Mouse (Mus musculus) heart, embryonic 14.5 days (tissue): ENCODE results near the gene Hhat. TPM values are rescaled to one million over a fixed set of nuclear protein-coding genes. Genes with fewer than 3 reads are reported as not detected.

Experiments used
- ATAC-seq: fragments of 200-750 bp; cut with Nextera tagmentation; 2 replicates; pipeline ENCODE4 v1.8.0; 2017; ENCODE audit warnings: low read depth, moderate TSS enrichment; ENCODE audit not compliant: insufficient number of reproducible peaks, insufficient read depth, low FRiP score
- H3K27ac ChIP-seq, 2 experiments: fragments of 200-500 bp in 1 of 2; fragments of 300-500 bp in 1 of 2; sonication (generic) in 1 of 2; replicated peaks in 1 of 2; 2 replicates each; pipeline ENCODE4 v1.5.1; 2012 to 2014; ENCODE audit warnings: low read depth in 2 of 2, low read length in 2 of 2, control low read depth in 1 of 2, mild to moderate bottlenecking in 1 of 2, mixed read lengths in 1 of 2; ENCODE audit not compliant: control insufficient read depth in 1 of 2, insufficient read depth in 1 of 2
- H3K27me3 ChIP-seq: fragments of 300-500 bp; sonication (generic); 2 replicates; pipeline ENCODE4 v1.6.1; 2014; ENCODE audit warnings: mild to moderate bottlenecking, low read length, control low read depth; ENCODE audit not compliant: control insufficient read depth, insufficient read depth
- H3K36me3 ChIP-seq: fragments of 300-500 bp; sonication (generic); 2 replicates; pipeline ENCODE4 v1.6.1; 2014; ENCODE audit warnings: mild to moderate bottlenecking, control low read depth, low read length, mixed read lengths; ENCODE audit not compliant: control insufficient read depth, insufficient read depth
- H3K4me1 ChIP-seq, 2 experiments: fragments of 200-500 bp in 1 of 2; fragments of 300-500 bp in 1 of 2; sonication (generic) in 1 of 2; 2 replicates each; pipeline ENCODE4 v1.6.1; 2012 to 2014; ENCODE audit warnings: low read length in 2 of 2, control low read depth in 1 of 2, mixed read lengths in 1 of 2; ENCODE audit not compliant: control insufficient read depth in 2 of 2, insufficient read depth in 2 of 2
- H3K4me2 ChIP-seq: fragments of 300-500 bp; sonication (generic); 2 replicates; pipeline ENCODE4 v1.6.1; 2014; ENCODE audit warnings: mild to moderate bottlenecking, low read length
- H3K4me3 ChIP-seq, 2 experiments: fragments of 200-500 bp in 1 of 2; fragments of 300-500 bp in 1 of 2; sonication (generic) in 1 of 2; 2 replicates each; pipeline ENCODE4 v1.5.1; 2012 to 2014; ENCODE audit warnings: low read length in 2 of 2, mild to moderate bottlenecking in 2 of 2, control low read depth in 1 of 2, low read depth in 1 of 2, moderate library complexity in 1 of 2; ENCODE audit not compliant: control insufficient read depth in 1 of 2, insufficient read depth in 1 of 2
- H3K9ac ChIP-seq: fragments of 300-500 bp; sonication (generic); 2 replicates; pipeline ENCODE4 v1.6.1; 2014; ENCODE audit warnings: mild to moderate bottlenecking, low read length
- H3K9me3 ChIP-seq: fragments of 300-500 bp; sonication (generic); 2 replicates; pipeline ENCODE4 v1.6.1; 2016; ENCODE audit warnings: low read length, control low read depth; ENCODE audit not compliant: control insufficient read depth
- WGBS: fragments of 180-500 bp; shearing (Covaris S2); extraction: QIAGEN DNeasy Blood & Tissue Kit; methylation state at CpG from one replicate; pipeline ENCODE4 v1.1.7; 2014; 5-methylcytosine and 5-hydroxymethylcytosine counted together
- polyA plus RNA-seq: library from polyadenylated mRNA; unstranded; fragments of >200 nt; fragmentation: Nextera tagmentation; extraction: Ambion mirVana; gene quantifications from 2 replicates; pipeline ENCODE4 v1.2.1, GENCODE M21; 2014

Hhat gene
- polyA plus RNA-seq, 1 experiment from 2014 or later: 6.8 TPM

DNA sequence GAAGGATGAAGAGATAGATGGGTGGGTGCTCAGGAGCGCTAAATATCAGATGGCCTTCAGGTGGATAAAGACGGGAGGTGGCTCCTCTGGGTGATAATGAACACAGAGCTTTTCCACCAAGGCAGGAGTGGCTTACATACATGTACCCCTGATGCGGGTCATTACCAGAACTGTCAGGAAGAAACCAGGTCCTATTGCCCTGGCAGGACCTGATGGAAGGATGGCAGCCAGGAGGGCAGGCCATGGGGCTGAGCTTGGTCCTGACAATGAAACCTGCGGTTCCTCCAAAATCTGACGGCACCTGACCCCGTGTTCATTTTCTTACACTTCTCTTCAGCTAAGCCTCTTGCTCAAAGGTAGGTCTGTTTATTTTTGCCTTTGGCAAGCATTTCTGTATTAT, 24.8 kb downstream of the Hhat start:
- H3K27me3 ChIP-seq: no peaks in the 10 kb centered on the region
- ATAC-seq: no peak
- WGBS: 75% methylated on average over 6 of the region's 6 CpGs

GRCm38 (mm10) chr1:192745240-192746101, 25.6 kb downstream of the Hhat start:
- no peak overlapping the region for H3K4me2 ChIP-seq
- H3K9ac ChIP-seq: no peak overlapping the region
- H3K36me3 ChIP-seq: no peaks in the 10 kb centered on the region
- WGBS: 12% methylated on average over 16 of the region's 16 CpGs
- no peaks in the 10 kb centered on the region for H3K9me3 ChIP-seq
- peaks cover 0 to 11% of the 10 kb centered on the region in 2 experiments; a peak in 3 of 4 replicates for H3K4me1 ChIP-seq
- no peaks in the 10 kb centered on the region for H3K27me3 ChIP-seq
- no peak overlapping the region for H3K4me3 ChIP-seq
- no peak overlapping the region for H3K27ac ChIP-seq
- ATAC-seq: no peak

More for the DNA sequence above, 24.8 kb downstream of the Hhat start:
- Histone ChIP-seq H3K4me1 (peaks cover 0 to 11% of the 10 kb centered on the region in 2 experiments; a peak in 3 of 4 replicates), H3K9me3 (no peaks in the 10 kb centered on the region), H3K4me3 (no peak overlapping the region), H3K36me3 (no peaks in the 10 kb centered on the region), H3K4me2 (no peak overlapping the region), H3K27ac (no peak overlapping the region), H3K9ac (no peak overlapping the region)

- no peak overlapping the region for H3K4me2 ChIP-seq
- WGBS: 71% methylated on average over 3 of the region's 3 CpGs
- ATAC-seq: no peak
- peaks cover 4% of the 10 kb centered on the region; the same call in 1 of the 2 replicates for H3K36me3 ChIP-seq
- H3K27ac ChIP-seq: no peak overlapping the region
- peaks cover 0 to 8% of the 10 kb centered on the region in 2 experiments; a peak in 3 of 4 replicates for H3K4me1 ChIP-seq
- H3K9me3 ChIP-seq: no peaks in the 10 kb centered on the region
- H3K9ac ChIP-seq: no peak overlapping the region
- no peaks in the 10 kb centered on the region for H3K27me3 ChIP-seq
- no peak overlapping the region for H3K4me3 ChIP-seq
Observed at GRCm38 (mm10) chr1:192744880-192745239, 26.2 kb downstream of the Hhat start.

- H3K4me1 ChIP-seq: no peaks in the 10 kb centered on the region
- no peaks in the 10 kb centered on the region for H3K27me3 ChIP-seq
- no peak overlapping the region for H3K4me2 ChIP-seq
- WGBS: 82% methylated on average over 7 of the region's 7 CpGs
- H3K9ac ChIP-seq: no peak overlapping the region
- no peak overlapping the region for H3K27ac ChIP-seq
- peaks cover 7% of the 10 kb centered on the region; the same call in 1 of the 2 replicates for H3K36me3 ChIP-seq
- no peak overlapping the region for H3K4me3 ChIP-seq
- no peak for ATAC-seq
- H3K9me3 ChIP-seq: no peaks in the 10 kb centered on the region
Observed at GRCm38 (mm10) chr1:192742394-192743251, 28.4 kb downstream of the Hhat start.

DNA sequence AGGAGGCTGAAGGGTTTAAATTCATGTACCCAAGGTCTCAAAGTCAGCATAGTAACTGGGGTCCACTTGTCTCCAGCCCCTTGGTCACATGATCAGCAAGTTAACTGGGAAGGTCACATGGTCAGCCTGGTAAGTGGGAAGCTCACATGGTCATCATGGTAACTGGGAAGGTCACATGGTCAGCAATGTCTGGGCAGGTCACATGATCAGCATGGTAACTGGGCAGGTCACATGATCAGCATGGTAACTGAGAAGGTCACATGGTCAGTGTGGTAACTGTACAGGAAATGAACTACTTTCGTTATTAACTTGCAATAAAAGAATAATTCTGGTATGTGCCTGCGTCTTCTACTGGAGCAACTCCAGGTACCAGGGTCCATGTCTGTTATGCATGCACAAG, 29.1 kb downstream of the Hhat start:
- no peak overlapping the region for H3K27ac ChIP-seq
- no peak overlapping the region for H3K4me2 ChIP-seq
- ATAC-seq: no peak
- 92% methylated on average over 2 of the region's 2 CpGs for WGBS
- H3K36me3 ChIP-seq: peaks cover 7% of the 10 kb centered on the region; the same call in 1 of the 2 replicates
- H3K27me3 ChIP-seq: no peaks in the 10 kb centered on the region
- H3K4me3 ChIP-seq: no peak overlapping the region
- H3K9ac ChIP-seq: no peak overlapping the region
- no peaks in the 10 kb centered on the region for H3K9me3 ChIP-seq
- H3K4me1 ChIP-seq: no peaks in the 10 kb centered on the region

DNA sequence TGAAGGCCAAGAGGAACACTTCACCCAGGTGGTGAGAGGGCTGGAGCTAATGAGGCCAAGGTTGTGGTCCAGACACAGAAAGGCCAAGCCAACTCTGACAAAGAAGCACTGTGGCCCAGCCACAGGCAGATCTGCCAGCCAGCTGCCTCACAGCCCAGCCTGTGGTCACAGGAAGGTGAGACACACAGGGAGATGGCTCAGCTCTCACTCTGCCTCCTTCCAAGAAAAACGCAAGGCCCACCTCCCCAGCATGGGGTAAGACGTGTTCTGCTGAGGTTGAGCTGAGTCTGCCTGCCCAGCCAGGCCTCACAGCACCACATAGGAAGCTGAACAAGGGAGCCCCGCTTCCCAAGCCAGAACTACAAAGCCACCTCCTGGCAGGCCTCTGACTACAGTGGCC, 34.5 kb downstream of the Hhat start:
- H3K36me3 ChIP-seq: peaks cover 7% of the 10 kb centered on the region; the same call in 1 of the 2 replicates
- no peak overlapping the region for H3K4me2 ChIP-seq
- no peaks in the 10 kb centered on the region; a peak in 1 of 4 replicates for H3K4me1 ChIP-seq
- no peak overlapping the region for H3K9ac ChIP-seq
- WGBS: 70% methylated on average over 3 of the region's 3 CpGs
- ATAC-seq: no peak
- H3K4me3 ChIP-seq: no peak overlapping the region
- no peaks in the 10 kb centered on the region for H3K9me3 ChIP-seq
- peak overlapping the region in 1 of 2 experiments; percentile 50; a peak in 1 of 4 replicates for H3K27ac ChIP-seq
- H3K27me3 ChIP-seq: no peaks in the 10 kb centered on the region

DNA sequence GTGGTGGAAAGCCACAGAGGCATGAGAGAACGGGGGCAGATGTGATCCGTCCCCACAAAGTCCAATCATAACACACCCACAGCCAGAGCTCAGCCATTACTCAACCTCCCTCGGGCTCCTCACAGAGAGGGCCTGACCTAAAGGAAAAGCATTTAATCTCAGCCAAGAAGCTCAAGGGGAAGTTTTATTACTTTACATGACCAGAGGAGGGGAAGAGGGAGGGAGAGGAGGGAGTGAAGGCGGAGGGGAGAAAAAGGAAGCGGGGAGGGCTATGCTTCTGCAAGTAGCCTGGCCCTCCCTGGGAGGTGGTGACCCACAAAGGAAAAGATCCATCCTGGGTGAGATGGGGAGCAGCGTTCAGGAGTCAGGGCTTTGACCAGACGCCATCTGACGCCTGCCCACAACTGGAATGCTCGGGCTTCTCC, 35.0 kb downstream of the Hhat start:
- Histone ChIP-seq H3K4me1 (no peaks in the 10 kb centered on the region; a peak in 1 of 4 replicates), H3K4me2 (no peak overlapping the region), H3K4me3 (no peak overlapping the region), H3K9ac (no peak overlapping the region), H3K27me3 (no peaks in the 10 kb centered on the region), H3K36me3 (peaks cover 7% of the 10 kb centered on the region; the same call in 1 of the 2 replicates), H3K9me3 (no peaks in the 10 kb centered on the region), H3K27ac (peak overlapping the region in 1 of 2 experiments; percentile 50; a peak in 2 of 4 replicates)
- no peak for ATAC-seq
- WGBS: 63% methylated on average over 9 of the region's 9 CpGs
